Mouse (Mus musculus): ENCODE measurements around the gene Fktn. TPM values are rescaled to one million over a fixed set of nuclear protein-coding genes. Genes with fewer than 3 reads are reported as not detected.

Gene Fktn
- polyA plus RNA-seq, 1 experiment from 2014 or later = 13.5 TPM

GRCm38 (mm10) chr4:53757030-53757429 lies 43.2 kb downstream of the Fktn start:
- Histone ChIP-seq H3K9ac (ENCODE audit: low read depth, low read length) (no peak overlapping the region), H3K27ac (replicated peaks; ENCODE audit: low read depth, low read length) (no peak overlapping the region)
- no peak for ATAC-seq (ENCODE audit: low read depth)

GRCm38 (mm10) chr4:53758764-53759163 lies 45.0 kb downstream of the Fktn start:
- no peak overlapping the region for H3K4me2 ChIP-seq (ENCODE audit: low read depth, low read length)
- H3K9ac ChIP-seq (ENCODE audit: low read depth, low read length) = no peak overlapping the region
- H3K27me3 ChIP-seq (replicated peaks; ENCODE audit: control insufficient read depth, insufficient read depth, low read length) = no peaks in the 10 kb centered on the region
- DNase-seq (ENCODE audit: low spot score) (no peak), ATAC-seq (ENCODE audit: low read depth) (no peak)
- 62% methylated on average over 4 of the region's 4 CpGs for WGBS
- H3K4me3 ChIP-seq (ENCODE audit: low read depth, low read length) = no peak overlapping the region
- H3K27ac ChIP-seq (replicated peaks; ENCODE audit: low read depth, low read length) = no peak overlapping the region
- peaks cover 34% of the 10 kb centered on the region for H3K36me3 ChIP-seq (ENCODE audit: control insufficient read depth, insufficient read depth, low read length)
- H3K9me3 ChIP-seq (ENCODE audit: control insufficient read depth, low read length) = no peaks in the 10 kb centered on the region
- H3K4me1 ChIP-seq (ENCODE audit: control insufficient read depth, insufficient read depth, low read length) = no peaks in the 10 kb centered on the region

More at GRCm38 (mm10) chr4:53757030-53757429, 43.2 kb downstream of the Fktn start:
- peaks cover 32% of the 10 kb centered on the region for H3K36me3 ChIP-seq (ENCODE audit: control insufficient read depth, insufficient read depth, low read length)
- no peak overlapping the region for H3K4me3 ChIP-seq (ENCODE audit: low read depth, low read length)
- H3K27me3 ChIP-seq (replicated peaks; ENCODE audit: control insufficient read depth, insufficient read depth, low read length) = no peaks in the 10 kb centered on the region
- no peaks in the 10 kb centered on the region for H3K9me3 ChIP-seq (ENCODE audit: control insufficient read depth, low read length)
- DNase-seq (ENCODE audit: low spot score) = no peak
- H3K4me1 ChIP-seq (ENCODE audit: control insufficient read depth, insufficient read depth, low read length) = no peaks in the 10 kb centered on the region
- no peak overlapping the region for H3K4me2 ChIP-seq (ENCODE audit: low read depth, low read length)

GRCm38 (mm10) chr4:53759678-53760077 lies 45.9 kb downstream of the Fktn start:
- no peaks in the 10 kb centered on the region for H3K27me3 ChIP-seq (replicated peaks; ENCODE audit: control insufficient read depth, insufficient read depth, low read length)
- no peaks in the 10 kb centered on the region for H3K4me1 ChIP-seq (ENCODE audit: control insufficient read depth, insufficient read depth, low read length)
- H3K36me3 ChIP-seq (ENCODE audit: control insufficient read depth, insufficient read depth, low read length) = peaks cover 37% of the 10 kb centered on the region
- no peak overlapping the region for H3K4me3 ChIP-seq (ENCODE audit: low read depth, low read length)
- H3K9ac ChIP-seq (ENCODE audit: low read depth, low read length) = no peak overlapping the region
- H3K9me3 ChIP-seq (ENCODE audit: control insufficient read depth, low read length) = no peaks in the 10 kb centered on the region
- H3K4me2 ChIP-seq (ENCODE audit: low read depth, low read length) = no peak overlapping the region
- 92% methylated on average over 3 of the region's 3 CpGs for WGBS
- peak; percentile 40 for DNase-seq (ENCODE audit: low spot score)
- no peak overlapping the region for H3K27ac ChIP-seq (replicated peaks; ENCODE audit: low read depth, low read length)
- peak; percentile 62 for ATAC-seq (ENCODE audit: low read depth)

- Histone ChIP-seq H3K4me2 (ENCODE audit: low read depth, low read length) (no peak overlapping the region), H3K27me3 (replicated peaks; ENCODE audit: control insufficient read depth, insufficient read depth, low read length) (no peaks in the 10 kb centered on the region), H3K4me3 (ENCODE audit: low read depth, low read length) (no peak overlapping the region), H3K27ac (replicated peaks; ENCODE audit: low read depth, low read length) (no peak overlapping the region), H3K36me3 (ENCODE audit: control insufficient read depth, insufficient read depth, low read length) (peaks cover 31% of the 10 kb centered on the region), H3K9me3 (ENCODE audit: control insufficient read depth, low read length) (no peaks in the 10 kb centered on the region), H3K4me1 (ENCODE audit: control insufficient read depth, insufficient read depth, low read length) (no peaks in the 10 kb centered on the region), H3K9ac (ENCODE audit: low read depth, low read length) (no peak overlapping the region)
- 51% methylated on average over 3 of the region's 3 CpGs for WGBS
- ATAC-seq (ENCODE audit: low read depth) = no peak
- no peak for DNase-seq (ENCODE audit: low spot score)
Observed at GRCm38 (mm10) chr4:53762501-53762900, 48.7 kb downstream of the Fktn start.

DNA sequence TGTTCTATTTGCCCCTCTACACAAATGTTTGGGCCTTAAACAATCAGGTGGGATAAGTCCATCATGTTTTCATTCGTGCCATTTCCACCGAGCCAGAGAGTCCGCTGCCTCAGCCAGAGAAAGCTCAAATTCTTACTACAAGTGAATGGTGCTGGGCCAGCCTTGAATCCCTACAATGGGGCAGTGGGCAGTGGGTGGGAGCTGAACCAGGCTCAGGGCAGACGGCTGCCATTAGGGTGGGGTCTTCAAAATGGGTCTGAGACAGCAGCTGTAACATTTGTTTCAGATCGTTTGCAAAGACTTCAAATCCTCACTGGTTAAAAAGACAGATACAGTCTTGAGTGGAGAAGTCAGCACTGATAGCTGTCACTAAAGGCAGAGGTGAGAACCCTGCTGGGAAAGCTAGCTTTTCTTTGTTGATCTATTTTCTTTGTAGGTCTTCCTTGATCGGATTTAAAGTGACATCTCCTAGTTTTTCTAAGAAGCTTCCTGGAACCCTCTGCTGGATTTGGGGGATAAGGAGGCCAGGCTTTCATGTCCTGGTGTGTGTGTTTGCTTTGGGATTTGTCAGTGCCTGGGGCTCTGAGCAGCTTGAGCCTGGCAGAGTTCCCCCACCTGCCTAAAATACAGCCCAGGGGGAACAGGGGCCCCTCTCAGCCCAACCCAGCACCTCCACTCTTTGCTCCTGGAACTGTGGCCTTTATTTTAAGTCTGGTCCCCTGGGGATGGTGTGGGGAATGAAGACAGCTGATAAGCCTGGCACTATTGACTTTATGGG lies 57.3 kb downstream of the Fktn start:
- peaks cover 4% of the 10 kb centered on the region for H3K27me3 ChIP-seq (replicated peaks; ENCODE audit: control insufficient read depth, insufficient read depth, low read length)
- no peaks in the 10 kb centered on the region for H3K36me3 ChIP-seq (ENCODE audit: control insufficient read depth, insufficient read depth, low read length)
- no peak overlapping the region for H3K4me3 ChIP-seq (ENCODE audit: low read depth, low read length)
- H3K9me3 ChIP-seq (ENCODE audit: control insufficient read depth, low read length) = no peaks in the 10 kb centered on the region
- peaks cover 5% of the 10 kb centered on the region; the same call in 1 of the 2 replicates for H3K4me1 ChIP-seq (ENCODE audit: control insufficient read depth, insufficient read depth, low read length)
- H3K4me2 ChIP-seq (ENCODE audit: low read depth, low read length) = no peak overlapping the region
- no peak overlapping the region for H3K9ac ChIP-seq (ENCODE audit: low read depth, low read length)
- ATAC-seq (ENCODE audit: low read depth) (no peak), DNase-seq (ENCODE audit: low spot score) (no peak)
- H3K27ac ChIP-seq (replicated peaks; ENCODE audit: low read depth, low read length) = no peak overlapping the region
- WGBS = 29% methylated on average over 6 of the region's 6 CpGs

DNA sequence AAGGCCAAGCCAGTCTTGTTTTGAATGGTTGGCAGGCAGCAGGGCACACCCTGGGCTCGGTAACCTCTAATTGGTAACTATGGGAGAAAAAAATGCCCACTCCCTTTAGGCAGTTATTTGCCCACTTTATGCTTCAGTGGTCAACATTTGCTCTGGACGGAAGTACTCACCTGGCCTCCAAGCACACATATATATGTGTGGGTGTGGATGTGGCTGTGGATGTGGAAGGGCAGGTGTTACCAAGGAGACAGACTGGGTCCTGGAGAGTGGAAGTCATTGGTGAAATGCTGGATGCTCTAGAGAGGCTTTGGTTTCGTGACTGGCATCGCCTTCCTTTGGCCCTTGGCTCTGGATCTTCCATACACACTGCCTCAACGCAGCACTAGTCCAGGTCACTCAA lies 58.2 kb downstream of the Fktn start:
- peaks cover 5% of the 10 kb centered on the region; the same call in 1 of the 2 replicates for H3K4me1 ChIP-seq (ENCODE audit: control insufficient read depth, insufficient read depth, low read length)
- WGBS = 65% methylated on average over 5 of the region's 5 CpGs
- DNase-seq (ENCODE audit: low spot score) = no peak
- no peaks in the 10 kb centered on the region for H3K9me3 ChIP-seq (ENCODE audit: control insufficient read depth, low read length)
- no peak overlapping the region for H3K4me2 ChIP-seq (ENCODE audit: low read depth, low read length)
- no peak for ATAC-seq (ENCODE audit: low read depth)
- peaks cover 13% of the 10 kb centered on the region for H3K27me3 ChIP-seq (replicated peaks; ENCODE audit: control insufficient read depth, insufficient read depth, low read length)
- H3K27ac ChIP-seq (replicated peaks; ENCODE audit: low read depth, low read length) = no peak overlapping the region
- no peak overlapping the region for H3K4me3 ChIP-seq (ENCODE audit: low read depth, low read length)
- no peak overlapping the region for H3K9ac ChIP-seq (ENCODE audit: low read depth, low read length)
- H3K36me3 ChIP-seq (ENCODE audit: control insufficient read depth, insufficient read depth, low read length) = no peaks in the 10 kb centered on the region

DNA sequence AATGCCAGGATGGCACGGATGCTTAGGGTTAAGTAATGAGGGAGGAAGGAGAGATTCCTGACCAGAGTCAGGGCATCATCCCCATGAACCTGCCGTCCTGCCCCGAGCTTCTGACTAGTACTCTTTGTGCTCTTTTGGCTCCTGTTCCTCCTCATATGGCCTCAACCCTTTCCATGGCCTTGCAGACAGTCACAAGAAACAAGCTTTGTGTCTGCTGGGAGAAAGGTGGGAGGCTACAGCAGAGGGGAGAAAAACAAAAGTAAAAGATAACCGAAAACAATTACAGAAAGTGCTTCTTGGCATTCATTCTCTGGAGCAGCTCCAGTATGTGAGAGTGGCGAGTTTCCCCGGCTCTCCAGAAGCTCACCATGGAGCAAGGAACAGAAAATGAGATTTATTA lies 60.1 kb downstream of the Fktn start:
- Histone ChIP-seq H3K4me1 (ENCODE audit: control insufficient read depth, insufficient read depth, low read length) (peaks cover 7% of the 10 kb centered on the region; the same call in 1 of the 2 replicates), H3K4me2 (ENCODE audit: low read depth, low read length) (no peak overlapping the region), H3K27me3 (replicated peaks; ENCODE audit: control insufficient read depth, insufficient read depth, low read length) (peaks cover 15% of the 10 kb centered on the region), H3K4me3 (ENCODE audit: low read depth, low read length) (no peak overlapping the region), H3K9ac (ENCODE audit: low read depth, low read length) (no peak overlapping the region), H3K9me3 (ENCODE audit: control insufficient read depth, low read length) (no peaks in the 10 kb centered on the region), H3K27ac (replicated peaks; ENCODE audit: low read depth, low read length) (no peak overlapping the region), H3K36me3 (ENCODE audit: control insufficient read depth, insufficient read depth, low read length) (no peaks in the 10 kb centered on the region)
- ATAC-seq (ENCODE audit: low read depth) (no peak), DNase-seq (ENCODE audit: low spot score) (no peak)
- 56% methylated on average over 6 of the region's 6 CpGs for WGBS

DNA sequence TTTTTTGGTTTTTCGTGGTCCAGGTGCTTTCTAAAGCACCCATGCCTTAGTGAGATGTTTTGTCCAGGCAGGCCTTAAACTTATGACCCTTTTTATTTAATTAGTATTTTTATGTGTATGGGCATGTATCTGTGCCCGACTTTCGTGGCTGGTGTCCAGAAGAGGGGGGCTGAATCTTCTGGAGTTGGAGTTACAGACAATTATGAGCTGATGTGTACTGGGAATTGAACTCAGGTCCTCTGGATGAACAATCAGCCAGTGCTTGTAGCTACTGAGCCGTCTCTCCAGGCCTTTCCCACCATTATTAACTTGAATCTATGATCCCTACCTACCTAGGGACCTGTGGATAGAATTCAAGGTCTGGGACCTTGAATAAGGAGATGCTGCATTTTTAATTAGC lies 67.6 kb downstream of the Fktn start:
- peaks cover 10% of the 10 kb centered on the region for H3K4me1 ChIP-seq (ENCODE audit: control insufficient read depth, insufficient read depth, low read length)
- H3K27ac ChIP-seq (replicated peaks; ENCODE audit: low read depth, low read length) = no peak overlapping the region
- ATAC-seq (ENCODE audit: low read depth) (no peak), DNase-seq (ENCODE audit: low spot score) (no peak)
- H3K9ac ChIP-seq (ENCODE audit: low read depth, low read length) = no peak overlapping the region
- H3K4me3 ChIP-seq (ENCODE audit: low read depth, low read length) = no peak overlapping the region
- peaks cover 14% of the 10 kb centered on the region for H3K27me3 ChIP-seq (replicated peaks; ENCODE audit: control insufficient read depth, insufficient read depth, low read length)
- no peaks in the 10 kb centered on the region for H3K9me3 ChIP-seq (ENCODE audit: control insufficient read depth, low read length)
- no peaks in the 10 kb centered on the region for H3K36me3 ChIP-seq (ENCODE audit: control insufficient read depth, insufficient read depth, low read length)
- 66% methylated on average over 4 of the region's 4 CpGs for whole genome bisulfite sequencing
- H3K4me2 ChIP-seq (ENCODE audit: low read depth, low read length) = no peak overlapping the region

Data from embryonic facial prominence, embryonic 14.5 days (tissue).